Mouse (Mus musculus) CD4-positive, CD25-positive, alpha-beta regulatory T cell, adult 2 months (primary cell): ENCODE results near the gene Sbno2.
"Not testable (repeated sequence)": the region's sequence is repeated elsewhere in the genome, so short reads cannot be mapped to it uniquely, and the experiment has no call there.

Experiments
- DNase-seq: peaks from one replicate; pipeline ENCODE4 v3.0.0-alpha.2; 2012; ENCODE audit warnings: low read depth, low spot score

Sbno2 gene

GRCm38 (mm10) chr10:80057683-80058326, 47.6 kb downstream of the Sbno2 start:
- no peak for DNase-seq

GRCm38 (mm10) chr10:80056976-80057682, 48.2 kb downstream of the Sbno2 start:
- no peak for DNase-seq

GRCm38 (mm10) chr10:80056506-80056905, 48.9 kb downstream of the Sbno2 start:
- DNase-seq: no peak

GRCm38 (mm10) chr10:80055891-80056290, 49.5 kb downstream of the Sbno2 start:
- DNase-seq: no peak

GRCm38 (mm10) chr10:80055364-80055763, 50.0 kb downstream of the Sbno2 start:
- no peak for DNase-seq

GRCm38 (mm10) chr10:80054911-80055310, 50.5 kb downstream of the Sbno2 start:
- DNase-seq: not testable (repeated sequence)

- peak; percentile 76 for DNase-seq
Measured at GRCm38 (mm10) chr10:80053831-80054815, 51.2 kb downstream of the Sbno2 start.

GRCm38 (mm10) chr10:80053259-80053780, 52.1 kb downstream of the Sbno2 start:
- peak; percentile 100 for DNase-seq

GRCm38 (mm10) chr10:80052374-80052764, 53.0 kb downstream of the Sbno2 start:
- DNase-seq: no peak

GRCm38 (mm10) chr10:80051618-80052373, 53.6 kb downstream of the Sbno2 start:
- peak; percentile 55 for DNase-seq

GRCm38 (mm10) chr10:80050885-80051617, 54.3 kb downstream of the Sbno2 start:
- no peak for DNase-seq

- peak; percentile 56 for DNase-seq
Measured at GRCm38 (mm10) chr10:80050244-80050643, 55.1 kb downstream of the Sbno2 start.

- no peak for DNase-seq
Measured at GRCm38 (mm10) chr10:80048834-80049233, 56.5 kb downstream of the Sbno2 start.

GRCm38 (mm10) chr10:80048396-80048795, 57.0 kb downstream of the Sbno2 start:
- DNase-seq: no peak

- DNase-seq: no peak
Measured at GRCm38 (mm10) chr10:80047041-80047565, 58.3 kb downstream of the Sbno2 start, which contains the start of gene Gpx4. Gpx4 (plus strand) TSS chr10:80047166.

- DNase-seq: no peak
Measured at GRCm38 (mm10) chr10:80045766-80046165, 59.6 kb downstream of the Sbno2 start.

GRCm38 (mm10) chr10:80045364-80045763, 60.0 kb downstream of the Sbno2 start:
- DNase-seq: not testable (repeated sequence)

- no peak for DNase-seq
Measured at GRCm38 (mm10) chr10:80044087-80044486, 61.3 kb downstream of the Sbno2 start.

GRCm38 (mm10) chr10:80041409-80042060, 63.8 kb downstream of the Sbno2 start:
- not testable (repeated sequence) for DNase-seq
